Mouse (Mus musculus) lung, embryonic 14.5 days (tissue): ENCODE measurements around the gene Timm22. TPM values are rescaled to one million over a fixed set of nuclear protein-coding genes. Genes with fewer than 3 reads are reported as not detected.

Experiments used
- ATAC-seq: fragments of 200-750 bp; cut with Nextera tagmentation; 2 replicates; pipeline ENCODE4 v1.8.0; 2017; ENCODE audit warnings: mild to moderate bottlenecking, moderate TSS enrichment, moderate library complexity; ENCODE audit not compliant: insufficient read depth
- DNase-seq: peaks from one replicate; pipeline ENCODE4 v3.0.0-alpha.2; 2015
- H3K27ac ChIP-seq: fragments of 300-500 bp; sonication (generic); 2 replicates; pipeline ENCODE4 v1.5.1; 2014; ENCODE audit warnings: low read depth, mild to moderate bottlenecking, moderate library complexity
- H3K27me3 ChIP-seq: fragments of 300-500 bp; sonication (generic); 2 replicates; pipeline ENCODE4 v1.6.1; 2014; ENCODE audit warnings: low read length, control low read depth; ENCODE audit not compliant: insufficient read depth
- H3K36me3 ChIP-seq: fragments of 300-500 bp; sonication (generic); 2 replicates; pipeline ENCODE4 v1.6.1; 2014; ENCODE audit warnings: control low read depth; ENCODE audit not compliant: insufficient read depth
- H3K4me1 ChIP-seq: fragments of 300-500 bp; sonication (generic); 2 replicates; pipeline ENCODE4 v1.6.1; 2014; ENCODE audit warnings: antibody characterized with exemption, control low read depth; ENCODE audit not compliant: insufficient read depth
- H3K4me2 ChIP-seq: fragments of 300-500 bp; sonication (generic); 2 replicates; pipeline ENCODE4 v1.6.1; 2014; ENCODE audit warnings: mild to moderate bottlenecking
- H3K4me3 ChIP-seq: fragments of 300-500 bp; sonication (generic); 2 replicates; pipeline ENCODE4 v1.5.1; 2014; ENCODE audit warnings: low read depth, low read length
- H3K9ac ChIP-seq: fragments of 300-500 bp; sonication (generic); 2 replicates; pipeline ENCODE4 v1.6.1; 2014
- H3K9me3 ChIP-seq: fragments of 300-500 bp; sonication (generic); 2 replicates; pipeline ENCODE4 v1.6.1; 2016; ENCODE audit warnings: low read depth, low read length, control low read depth
- CTCF ChIP-seq: IDR thresholded peaks from 2 replicates; pipeline ENCODE4 v1.5.1; 2016; ENCODE audit warnings: antibody characterized with exemption, low read depth
- WGBS: fragments of 180-500 bp; shearing (Covaris S2); extraction: QIAGEN DNeasy Blood & Tissue Kit; methylation state at CpG from one replicate; pipeline ENCODE4 v1.1.7; 2014; 5-methylcytosine and 5-hydroxymethylcytosine counted together
- polyA plus RNA-seq: library from polyadenylated mRNA; unstranded; fragments of >200 nt; fragmentation: Nextera tagmentation; extraction: Ambion mirVana; gene quantifications from 2 replicates; pipeline ENCODE4 v1.2.1, GENCODE M21; 2014

Timm22 gene
- polyA plus RNA-seq, 1 experiment from 2014 or later = 127 TPM

GRCm38 (mm10) chr11:76446251-76446650, 39.5 kb downstream of the Timm22 start:
- Histone ChIP-seq H3K4me1 (no peaks in the 10 kb centered on the region), H3K4me3 (no peak overlapping the region), H3K27ac (no peak overlapping the region), H3K27me3 (no peaks in the 10 kb centered on the region), H3K4me2 (no peak overlapping the region), H3K9ac (no peak overlapping the region), H3K9me3 (no peaks in the 10 kb centered on the region), H3K36me3 (peaks cover 31% of the 10 kb centered on the region)
- WGBS = 4% methylated on average over 10 of the region's 10 CpGs
- ATAC-seq (0 out of 2 replicates have a peak, but pooled peaks have one; percentile 47), DNase-seq (peak; percentile 55)
- TF ChIP-seq CTCF = 0 out of 2 replicates have a peak, but pooled peaks have one; percentile 10

- DNase-seq = peak; percentile 46
Observed at GRCm38 (mm10) chr11:76449520-76450201, 42.9 kb downstream of the Timm22 start.

GRCm38 (mm10) chr11:76450202-76450561, 43.4 kb downstream of the Timm22 start:
- Histone ChIP-seq H3K9me3 (no peaks in the 10 kb centered on the region), H3K4me1 (no peaks in the 10 kb centered on the region), H3K4me3 (no peak overlapping the region), H3K36me3 (peaks cover 52% of the 10 kb centered on the region), H3K27ac (peak overlapping the region; percentile 50; the same call in 1 of the 2 replicates), H3K9ac (no peak overlapping the region), H3K4me2 (no peak overlapping the region), H3K27me3 (no peaks in the 10 kb centered on the region)
- no peak for TF ChIP-seq CTCF
- ATAC-seq (no peak), DNase-seq (no peak)
- WGBS = 37% methylated on average over 3 of the region's 3 CpGs

More at GRCm38 (mm10) chr11:76449520-76450201, 42.9 kb downstream of the Timm22 start:
- Histone ChIP-seq H3K4me1 (no peaks in the 10 kb centered on the region), H3K27ac (peak overlapping the region; percentile 50; the same call in 1 of the 2 replicates), H3K36me3 (peaks cover 48% of the 10 kb centered on the region), H3K4me2 (no peak overlapping the region), H3K27me3 (no peaks in the 10 kb centered on the region), H3K9me3 (no peaks in the 10 kb centered on the region), H3K4me3 (no peak overlapping the region), H3K9ac (no peak overlapping the region; the same call in 1 of the 2 replicates)
- no peak for TF ChIP-seq CTCF
- 34% methylated on average over 15 of the region's 15 CpGs for WGBS
- peak; percentile 29; the same call in 1 of the 2 replicates for ATAC-seq

GRCm38 (mm10) chr11:76454492-76454891, 47.7 kb downstream of the Timm22 start:
- no peaks in the 10 kb centered on the region for H3K4me1 ChIP-seq
- H3K4me2 ChIP-seq = no peak overlapping the region
- TF ChIP-seq CTCF = peak; percentile 93
- DNase-seq (peak; percentile 85), ATAC-seq (no peak)
- H3K9me3 ChIP-seq = no peaks in the 10 kb centered on the region
- H3K36me3 ChIP-seq = peaks cover 47% of the 10 kb centered on the region
- H3K27me3 ChIP-seq = no peaks in the 10 kb centered on the region
- H3K27ac ChIP-seq = no peak overlapping the region
- H3K4me3 ChIP-seq = no peak overlapping the region
- no peak overlapping the region for H3K9ac ChIP-seq
- WGBS = 58% methylated on average over 5 of the region's 5 CpGs

GRCm38 (mm10) chr11:76456233-76456632, 49.5 kb downstream of the Timm22 start:
- Histone ChIP-seq H3K27me3 (no peaks in the 10 kb centered on the region), H3K4me1 (no peaks in the 10 kb centered on the region), H3K4me3 (no peak overlapping the region), H3K9ac (no peak overlapping the region), H3K9me3 (no peaks in the 10 kb centered on the region), H3K27ac (no peak overlapping the region), H3K36me3 (peaks cover 48% of the 10 kb centered on the region), H3K4me2 (no peak overlapping the region)
- DNase-seq = peak; percentile 92
- TF ChIP-seq CTCF = peak; percentile 99
- peak; percentile 75 for ATAC-seq
- WGBS = 16% methylated on average over 6 of the region's 6 CpGs

- H3K4me2 ChIP-seq = no peak overlapping the region
- ATAC-seq (peak; percentile 62; the same call in 1 of the 2 replicates), DNase-seq (no peak)
- no peak overlapping the region for H3K4me3 ChIP-seq
- H3K9ac ChIP-seq = no peak overlapping the region
- no peak overlapping the region for H3K27ac ChIP-seq
- peaks cover 52% of the 10 kb centered on the region for H3K36me3 ChIP-seq
- H3K27me3 ChIP-seq = no peaks in the 10 kb centered on the region
- no peaks in the 10 kb centered on the region for H3K9me3 ChIP-seq
- no peaks in the 10 kb centered on the region for H3K4me1 ChIP-seq
- 77% methylated on average over 10 of the region's 10 CpGs for WGBS
- no peak for TF ChIP-seq CTCF
Observed at GRCm38 (mm10) chr11:76456897-76457296, 50.1 kb downstream of the Timm22 start.

- 68% methylated on average over 9 of the region's 9 CpGs for WGBS
- H3K27ac ChIP-seq = no peak overlapping the region
- TF ChIP-seq CTCF = no peak
- peaks cover 53% of the 10 kb centered on the region for H3K36me3 ChIP-seq
- no peak overlapping the region for H3K4me2 ChIP-seq
- ATAC-seq = no peak
- no peaks in the 10 kb centered on the region for H3K9me3 ChIP-seq
- no peak overlapping the region for H3K9ac ChIP-seq
- H3K4me3 ChIP-seq = no peak overlapping the region
- H3K27me3 ChIP-seq = no peaks in the 10 kb centered on the region
- H3K4me1 ChIP-seq = no peaks in the 10 kb centered on the region
- no peak for DNase-seq
Observed at GRCm38 (mm10) chr11:76458730-76459129, 52.0 kb downstream of the Timm22 start.
